Mouse (Mus musculus) intestine, embryonic 15.5 days (tissue): ENCODE measurements around the gene Apopt1. TPM values are rescaled to one million over a fixed set of nuclear protein-coding genes. Genes with fewer than 3 reads are reported as not detected.

ENCODE experiments used
- ATAC-seq: fragments of 200-750 bp; cut with Nextera tagmentation; 2 replicates; pipeline ENCODE4 v1.8.0; 2017; ENCODE audit warnings: moderate TSS enrichment, moderate library complexity
- H3K27ac ChIP-seq: fragments of 300-500 bp; sonication (generic); 2 replicates; pipeline ENCODE4 v1.5.1; 2015; ENCODE audit warnings: mild to moderate bottlenecking, inconsistent platforms
- H3K27me3 ChIP-seq: fragments of 300-500 bp; sonication (generic); replicated peaks from 2 replicates; pipeline ENCODE4 v1.6.1; 2015; ENCODE audit warnings: inconsistent platforms
- H3K36me3 ChIP-seq: fragments of 300-500 bp; sonication (generic); 2 replicates; pipeline ENCODE4 v1.6.1; 2015; ENCODE audit warnings: inconsistent platforms
- H3K4me1 ChIP-seq: fragments of 300-500 bp; sonication (generic); replicated peaks from 2 replicates; pipeline ENCODE4 v1.6.1; 2015; ENCODE audit warnings: inconsistent platforms
- H3K4me2 ChIP-seq: fragments of 300-500 bp; sonication (generic); replicated peaks from 2 replicates; pipeline ENCODE4 v1.6.1; 2015; ENCODE audit warnings: mild to moderate bottlenecking, inconsistent platforms
- H3K4me3 ChIP-seq: fragments of 300-500 bp; sonication (generic); replicated peaks from 2 replicates; pipeline ENCODE4 v1.5.1; 2015; ENCODE audit warnings: inconsistent platforms
- H3K9ac ChIP-seq: fragments of 300-500 bp; sonication (generic); 2 replicates; pipeline ENCODE4 v1.6.1; 2015; ENCODE audit warnings: inconsistent platforms
- H3K9me3 ChIP-seq: fragments of 300-500 bp; sonication (generic); 2 replicates; pipeline ENCODE4 v1.6.1; 2016; ENCODE audit warnings: inconsistent platforms
- WGBS: fragments of 180-500 bp; shearing (Covaris S2); methylation state at CpG from one replicate; pipeline ENCODE4 v1.1.7; 2015; 5-methylcytosine and 5-hydroxymethylcytosine counted together
- polyA plus RNA-seq: library from polyadenylated mRNA; unstranded; fragments of >200 nt; fragmentation: Nextera tagmentation; extraction: Ambion mirVana; gene quantifications from 2 replicates; pipeline ENCODE4 v1.2.1, GENCODE M21; 2015

Apopt1 gene
- polyA plus RNA-seq, 1 experiment from 2014 or later: 51.8 TPM

DNA sequence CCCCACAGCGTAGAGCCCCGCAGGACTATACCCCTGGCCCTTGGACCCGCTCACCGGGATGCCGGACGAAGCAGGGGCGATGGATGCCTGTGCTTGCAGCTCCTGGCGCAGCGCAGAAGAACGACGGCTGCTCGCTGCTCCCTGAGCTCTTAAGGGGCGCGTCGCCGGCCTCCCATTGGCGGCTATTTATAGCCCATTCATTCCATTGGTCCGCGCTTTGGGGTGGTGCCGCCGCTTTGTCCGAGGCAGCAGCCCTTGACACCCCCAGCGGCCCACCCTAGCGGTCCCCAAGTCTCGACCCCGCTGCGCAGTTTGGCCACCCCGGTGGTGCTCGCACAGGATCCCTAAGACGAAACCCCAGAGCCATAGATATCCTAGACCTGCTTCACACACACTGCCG is 40.9 kb upstream of the Apopt1 start, which contains the start of gene Ckb:
TSS of gene Ckb (minus strand) at position 163 of the 400 bp plus-strand sequence.
- H3K36me3 ChIP-seq: no peaks in the 10 kb centered on the region
- no peaks in the 10 kb centered on the region for H3K9me3 ChIP-seq
- H3K27ac ChIP-seq: peak within 1 kb of the TSS; percentile 67
- H3K9ac ChIP-seq: peak within 1 kb of the TSS; percentile 73
- WGBS: under 1% methylated on average over 31 of the region's 31 CpGs
- peak; percentile 67 for ATAC-seq
- H3K4me2 ChIP-seq: peak within 1 kb of the TSS; percentile 98
- 0 out of 2 replicates have a peak, but pooled peaks cover 12% of the 10 kb centered on the region for H3K27me3 ChIP-seq
- peaks cover 61% of the 10 kb centered on the region for H3K4me1 ChIP-seq
- peak within 1 kb of the TSS; percentile 70 for H3K4me3 ChIP-seq

DNA sequence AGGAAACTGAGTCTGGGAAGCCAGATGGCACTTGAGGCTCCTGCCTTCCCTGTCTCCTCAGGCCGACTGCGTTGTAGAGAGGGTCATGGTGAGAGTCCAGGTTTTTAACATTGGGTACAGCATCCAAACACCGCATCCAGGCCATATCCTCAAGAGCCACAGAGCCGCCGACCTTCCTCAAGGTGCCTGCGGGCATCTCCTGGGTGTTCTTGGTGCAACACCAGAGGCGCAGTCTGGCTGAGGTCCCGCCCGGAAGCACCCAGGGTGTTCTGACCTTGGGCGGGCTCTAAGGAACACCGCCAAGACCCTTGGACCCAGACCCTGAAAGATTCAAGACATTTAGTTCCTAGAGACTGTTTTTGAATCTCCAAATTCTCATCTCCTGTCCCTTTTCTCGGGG is 40.5 kb upstream of the Apopt1 start:
- peak overlapping the region; percentile 98 for H3K4me2 ChIP-seq
- WGBS: 12% methylated on average over 12 of the region's 12 CpGs
- H3K36me3 ChIP-seq: no peaks in the 10 kb centered on the region
- no peak overlapping the region for H3K27ac ChIP-seq
- H3K4me1 ChIP-seq: peaks cover 65% of the 10 kb centered on the region
- peak overlapping the region; percentile 73; the same call in 1 of the 2 replicates for H3K9ac ChIP-seq
- no peak for ATAC-seq
- H3K9me3 ChIP-seq: no peaks in the 10 kb centered on the region
- peak overlapping the region; percentile 70 for H3K4me3 ChIP-seq
- 0 out of 2 replicates have a peak, but pooled peaks cover 12% of the 10 kb centered on the region for H3K27me3 ChIP-seq

DNA sequence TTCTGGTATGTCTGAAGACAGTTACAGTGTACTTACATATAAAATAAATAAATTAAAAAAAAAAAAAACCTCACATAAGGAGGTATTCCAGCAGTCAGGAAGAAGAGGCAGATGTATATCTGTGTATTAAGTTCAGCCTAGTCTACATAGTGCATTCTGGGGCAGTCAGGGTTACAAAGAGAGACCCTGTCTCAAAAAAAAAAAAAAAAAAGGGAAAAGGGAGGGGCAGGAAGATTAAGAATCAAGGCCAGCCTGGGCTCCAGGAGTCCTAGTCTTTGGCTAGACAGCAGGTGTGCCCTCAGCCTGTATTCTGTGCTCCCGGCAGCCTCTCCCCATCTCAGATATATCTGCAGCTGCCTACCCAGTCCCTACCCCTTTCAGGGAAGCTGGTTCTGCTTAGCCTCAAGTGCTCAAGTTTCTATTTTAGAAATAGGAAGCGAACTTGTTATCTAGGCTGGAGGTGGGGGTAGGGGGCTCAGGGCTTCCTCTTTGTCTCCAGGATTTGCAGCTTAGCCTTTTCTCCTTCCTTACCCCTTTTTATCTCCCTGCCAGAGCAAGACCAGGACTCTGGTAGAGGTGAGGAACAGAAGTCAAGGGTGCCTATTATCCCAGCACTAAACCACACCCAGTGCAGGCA is 38.1 kb upstream of the Apopt1 start:
- H3K4me3 ChIP-seq: no peak overlapping the region
- peaks cover 62% of the 10 kb centered on the region for H3K4me1 ChIP-seq
- no peak overlapping the region for H3K9ac ChIP-seq
- H3K4me2 ChIP-seq: 0 out of 2 replicates have a peak overlapping the region, but pooled peaks have one; percentile 12
- H3K36me3 ChIP-seq: no peaks in the 10 kb centered on the region
- 48% methylated on average over 2 of the region's 2 CpGs for WGBS
- ATAC-seq: peak; percentile 7; the same call in 1 of the 2 replicates
- peak overlapping the region; percentile 81 for H3K27ac ChIP-seq
- H3K27me3 ChIP-seq: 0 out of 2 replicates have a peak, but pooled peaks cover 12% of the 10 kb centered on the region
- H3K9me3 ChIP-seq: no peaks in the 10 kb centered on the region

GRCm38 (mm10) chr12:111675797-111676580 is 37.1 kb upstream of the Apopt1 start:
- Histone ChIP-seq H3K4me1 (peaks cover 57% of the 10 kb centered on the region), H3K9ac (no peak overlapping the region), H3K27me3 (0 out of 2 replicates have a peak, but pooled peaks cover 12% of the 10 kb centered on the region), H3K9me3 (no peaks in the 10 kb centered on the region), H3K4me3 (no peak overlapping the region), H3K4me2 (0 out of 2 replicates have a peak overlapping the region, but pooled peaks have one; percentile 12), H3K27ac (peak overlapping the region; percentile 97), H3K36me3 (no peaks in the 10 kb centered on the region; the same call in 1 of the 2 replicates)
- WGBS: 55% methylated on average over 6 of the region's 6 CpGs
- peak; percentile 60 for ATAC-seq

DNA sequence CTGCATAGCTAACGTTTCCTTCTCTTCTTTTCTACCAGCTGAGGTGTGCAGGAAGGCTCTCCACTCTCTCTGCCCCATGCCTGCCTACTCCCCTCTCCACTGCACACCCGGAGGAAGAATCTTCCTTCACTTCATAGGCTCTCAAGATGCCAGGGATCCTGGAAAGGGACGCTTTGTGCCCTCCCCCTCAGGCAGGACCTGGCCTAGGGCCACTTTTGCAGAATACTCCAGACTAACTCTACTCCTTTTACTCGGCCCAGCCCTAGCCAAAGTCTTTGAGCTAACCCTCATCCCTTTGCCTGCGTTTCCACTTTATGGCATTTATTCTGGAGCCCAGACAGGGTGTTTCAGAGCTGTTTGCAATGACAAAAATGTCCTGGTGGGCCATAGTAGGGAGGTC is 35.6 kb upstream of the Apopt1 start:
- H3K4me3 ChIP-seq: peak overlapping the region; percentile 66
- H3K4me2 ChIP-seq: peak overlapping the region; percentile 79
- H3K27me3 ChIP-seq: 0 out of 2 replicates have a peak, but pooled peaks cover 12% of the 10 kb centered on the region
- WGBS: 14% methylated on average over 5 of the region's 5 CpGs
- peak overlapping the region; percentile 97 for H3K27ac ChIP-seq
- peak overlapping the region; percentile 57 for H3K9ac ChIP-seq
- H3K9me3 ChIP-seq: no peaks in the 10 kb centered on the region
- H3K36me3 ChIP-seq: no peaks in the 10 kb centered on the region; the same call in 1 of the 2 replicates
- H3K4me1 ChIP-seq: peaks cover 55% of the 10 kb centered on the region
- peak; percentile 26 for ATAC-seq

DNA sequence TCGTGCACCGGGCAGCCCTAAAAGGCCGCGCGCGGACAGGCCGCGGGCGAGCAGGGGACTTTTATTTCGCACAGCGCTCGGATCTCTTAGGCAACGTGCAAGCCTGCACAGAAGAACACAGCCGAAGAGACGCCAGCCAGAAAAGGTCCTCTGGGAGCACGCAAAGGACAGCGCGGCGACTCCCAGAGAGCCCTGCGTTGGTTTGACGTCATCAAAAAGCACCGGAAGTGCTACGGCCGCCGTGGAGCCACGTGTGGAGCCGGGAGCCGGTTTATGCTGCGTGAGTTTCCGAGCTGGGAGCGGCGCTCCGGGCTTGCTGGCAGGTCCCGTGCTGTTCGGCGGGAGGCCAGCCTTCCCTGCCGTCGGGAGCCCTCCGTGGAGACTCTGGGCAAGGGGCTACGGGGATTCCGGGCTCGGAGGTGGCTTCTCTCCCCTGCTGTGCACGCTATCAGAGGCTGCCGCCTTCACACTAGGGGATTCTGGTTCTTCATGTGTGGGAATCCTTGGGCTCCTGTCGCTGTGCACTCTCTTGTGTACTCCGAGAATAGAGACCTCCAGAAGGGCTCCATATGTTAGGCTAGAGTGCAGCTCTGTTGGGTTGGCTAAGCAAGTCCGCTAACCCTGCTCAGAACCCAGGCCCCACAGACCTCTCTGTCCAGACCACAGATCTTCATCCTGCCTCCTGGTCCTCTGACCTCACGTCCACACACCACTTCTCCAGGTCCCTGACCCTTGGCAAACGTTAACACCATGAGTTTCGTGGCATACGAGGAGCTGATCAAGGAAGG is 35.0 kb upstream of the Apopt1 start, which contains the start of gene Trmt61a:
TSS of gene Trmt61a (plus strand) at position 224 of the 788 bp plus-strand sequence.
- Histone ChIP-seq H3K27ac (peak within 1 kb of the TSS; percentile 97), H3K9ac (peak within 1 kb of the TSS; percentile 57), H3K36me3 (no peaks in the 10 kb centered on the region; the same call in 1 of the 2 replicates), H3K4me2 (peak within 1 kb of the TSS; percentile 79), H3K4me1 (peaks cover 54% of the 10 kb centered on the region), H3K27me3 (0 out of 2 replicates have a peak, but pooled peaks cover 8% of the 10 kb centered on the region), H3K4me3 (peak within 1 kb of the TSS; percentile 66), H3K9me3 (no peaks in the 10 kb centered on the region)
- peak; percentile 73 for ATAC-seq
- WGBS: under 1% methylated on average over 51 of the region's 51 CpGs

- peak overlapping the region; percentile 57 for H3K9ac ChIP-seq
- 0 out of 2 replicates have a peak overlapping the region, but pooled peaks have one; percentile 11 for H3K27ac ChIP-seq
- 0 out of 2 replicates have a peak, but pooled peaks cover 3% of the 10 kb centered on the region for H3K27me3 ChIP-seq
- no peaks in the 10 kb centered on the region; the same call in 1 of the 2 replicates for H3K36me3 ChIP-seq
- H3K4me3 ChIP-seq: peak overlapping the region; percentile 66
- H3K9me3 ChIP-seq: no peaks in the 10 kb centered on the region
- H3K4me1 ChIP-seq: peaks cover 55% of the 10 kb centered on the region
- no peak for ATAC-seq
- peak overlapping the region; percentile 79 for H3K4me2 ChIP-seq
- 5% methylated on average over 13 of the region's 13 CpGs for WGBS
These were observed 34.5 kb upstream of the Apopt1 start for GRCm38 (mm10) chr12:111678670-111678933.

DNA sequence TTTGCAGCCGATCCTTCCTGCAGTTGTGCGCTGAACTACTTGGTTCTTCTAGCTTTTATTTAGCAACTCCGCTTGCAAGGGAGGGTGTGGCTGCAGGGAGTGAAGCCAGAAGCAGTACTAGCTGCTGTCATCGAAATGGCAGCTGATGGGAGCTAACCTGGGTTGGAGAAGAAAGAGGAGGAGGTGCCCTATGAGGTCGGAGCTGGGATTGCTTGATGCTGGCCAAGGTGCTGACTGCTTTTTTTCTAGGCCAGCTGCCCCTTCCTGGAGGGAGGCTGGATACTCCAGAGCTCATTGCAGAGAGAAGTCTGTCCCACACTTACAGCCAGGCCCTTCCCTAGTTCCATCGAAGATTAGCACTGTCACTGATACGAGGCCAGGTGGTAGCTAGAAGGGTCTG is 34.1 kb upstream of the Apopt1 start:
- 37% methylated on average over 7 of the region's 7 CpGs for WGBS

DNA sequence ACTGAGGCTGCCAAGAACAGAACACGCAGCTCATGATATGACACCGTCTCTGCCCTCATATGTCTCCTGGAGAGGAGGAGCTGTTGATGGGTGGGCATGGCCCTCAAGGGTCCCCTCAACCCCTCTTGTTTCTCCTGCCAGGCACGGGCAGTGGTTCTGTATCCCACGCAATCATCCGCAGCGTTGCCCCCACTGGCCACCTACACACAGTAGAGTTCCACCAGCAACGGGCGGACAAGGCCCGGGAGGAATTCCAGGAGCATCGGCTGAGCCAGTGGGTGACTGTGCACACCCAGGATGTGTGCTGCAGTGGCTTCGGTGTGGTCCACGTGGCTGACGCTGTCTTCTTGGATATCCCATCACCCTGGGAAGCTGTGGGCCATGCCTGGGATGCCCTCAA is 32.4 kb upstream of the Apopt1 start:
- no peaks in the 10 kb centered on the region; the same call in 1 of the 2 replicates for H3K36me3 ChIP-seq
- 92% methylated on average over 13 of the region's 13 CpGs for WGBS
- no peak overlapping the region for H3K9ac ChIP-seq
- no peak for ATAC-seq
- no peak overlapping the region for H3K4me3 ChIP-seq
- H3K9me3 ChIP-seq: no peaks in the 10 kb centered on the region
- no peak overlapping the region for H3K4me2 ChIP-seq
- H3K4me1 ChIP-seq: peaks cover 49% of the 10 kb centered on the region
- peak overlapping the region; percentile 71 for H3K27ac ChIP-seq
- H3K27me3 ChIP-seq: no peaks in the 10 kb centered on the region

More for the DNA sequence above, 34.1 kb upstream of the Apopt1 start:
- no peaks in the 10 kb centered on the region; the same call in 1 of the 2 replicates for H3K36me3 ChIP-seq
- H3K27ac ChIP-seq: 0 out of 2 replicates have a peak overlapping the region, but pooled peaks have one; percentile 11
- H3K27me3 ChIP-seq: 0 out of 2 replicates have a peak, but pooled peaks cover under 1% of the 10 kb centered on the region
- H3K4me1 ChIP-seq: peaks cover 55% of the 10 kb centered on the region
- no peaks in the 10 kb centered on the region for H3K9me3 ChIP-seq
- peak overlapping the region; percentile 66 for H3K4me3 ChIP-seq
- H3K4me2 ChIP-seq: peak overlapping the region; percentile 79
- ATAC-seq: no peak
- H3K9ac ChIP-seq: peak overlapping the region; percentile 57

DNA sequence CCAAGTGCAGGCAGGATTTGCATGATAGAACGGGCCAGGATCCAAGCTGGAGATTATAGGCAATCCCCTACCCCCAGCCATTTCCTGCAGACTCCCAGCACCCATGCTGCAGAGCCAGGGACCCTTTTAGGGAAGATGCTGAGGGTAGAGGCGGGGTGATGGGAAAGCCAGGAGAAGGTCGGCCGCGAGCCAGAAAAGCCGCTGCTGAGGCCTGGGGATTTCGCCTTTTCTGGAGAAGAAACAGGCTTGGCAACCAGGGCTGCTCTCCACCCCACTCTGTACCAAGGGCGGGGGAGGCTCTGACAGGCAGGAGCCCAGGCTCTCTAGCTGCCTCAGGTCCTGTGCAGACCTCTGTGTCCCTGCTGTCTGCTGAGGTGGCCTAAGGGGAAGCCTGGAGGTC is 31.8 kb upstream of the Apopt1 start:
- 0 out of 2 replicates have a peak overlapping the region, but pooled peaks have one; percentile 4 for H3K4me2 ChIP-seq
- no peak overlapping the region for H3K4me3 ChIP-seq
- no peaks in the 10 kb centered on the region for H3K27me3 ChIP-seq
- peaks cover 46% of the 10 kb centered on the region for H3K4me1 ChIP-seq
- no peak overlapping the region for H3K9ac ChIP-seq
- H3K27ac ChIP-seq: peak overlapping the region; percentile 71
- H3K9me3 ChIP-seq: no peaks in the 10 kb centered on the region
- 65% methylated on average over 8 of the region's 8 CpGs for WGBS
- H3K36me3 ChIP-seq: no peaks in the 10 kb centered on the region; the same call in 1 of the 2 replicates
- ATAC-seq: no peak

DNA sequence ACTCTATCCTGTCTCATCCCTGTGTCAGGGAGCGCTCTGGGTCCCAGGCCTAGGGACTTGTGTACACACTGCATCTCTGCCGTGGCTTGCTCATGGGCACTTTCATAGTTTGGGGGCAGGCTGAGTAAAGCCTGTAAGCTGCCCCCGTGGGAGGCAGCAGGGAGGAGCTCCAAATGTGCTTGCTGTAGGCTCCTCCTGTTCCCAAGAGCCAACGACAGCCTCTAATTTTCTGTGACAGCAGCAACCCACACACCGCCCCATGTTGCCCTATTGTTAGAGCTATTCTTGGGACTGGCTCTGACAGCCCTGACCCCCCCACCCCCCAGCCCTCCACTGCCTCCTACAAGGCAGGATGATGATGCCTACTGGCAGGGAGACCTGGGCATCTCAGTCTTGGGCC is 31.1 kb upstream of the Apopt1 start:
- Histone ChIP-seq H3K27me3 (no peaks in the 10 kb centered on the region), H3K9ac (no peak overlapping the region), H3K9me3 (no peaks in the 10 kb centered on the region), H3K36me3 (no peaks in the 10 kb centered on the region; the same call in 1 of the 2 replicates), H3K27ac (peak overlapping the region; percentile 71), H3K4me1 (peaks cover 42% of the 10 kb centered on the region), H3K4me3 (no peak overlapping the region), H3K4me2 (no peak overlapping the region)
- whole genome bisulfite sequencing: 61% methylated on average over 5 of the region's 5 CpGs
- no peak for ATAC-seq
